Mouse (Mus musculus) neural tube, postnatal 0 days (tissue): ENCODE results near the gene Tm6sf1. TPM values are rescaled to one million over a fixed set of nuclear protein-coding genes. Genes with fewer than 3 reads are reported as not detected.

ENCODE experiments used
- polyA plus RNA-seq: library from polyadenylated mRNA; unstranded; fragments of >200 nt; fragmentation: Nextera tagmentation; extraction: Ambion mirVana; gene quantifications from 2 replicates; pipeline ENCODE4 v1.2.1, GENCODE M21; 2015

Tm6sf1 gene
- 12.1 and 16.3 TPM in 2 replicates for polyA plus RNA-seq

DNA sequence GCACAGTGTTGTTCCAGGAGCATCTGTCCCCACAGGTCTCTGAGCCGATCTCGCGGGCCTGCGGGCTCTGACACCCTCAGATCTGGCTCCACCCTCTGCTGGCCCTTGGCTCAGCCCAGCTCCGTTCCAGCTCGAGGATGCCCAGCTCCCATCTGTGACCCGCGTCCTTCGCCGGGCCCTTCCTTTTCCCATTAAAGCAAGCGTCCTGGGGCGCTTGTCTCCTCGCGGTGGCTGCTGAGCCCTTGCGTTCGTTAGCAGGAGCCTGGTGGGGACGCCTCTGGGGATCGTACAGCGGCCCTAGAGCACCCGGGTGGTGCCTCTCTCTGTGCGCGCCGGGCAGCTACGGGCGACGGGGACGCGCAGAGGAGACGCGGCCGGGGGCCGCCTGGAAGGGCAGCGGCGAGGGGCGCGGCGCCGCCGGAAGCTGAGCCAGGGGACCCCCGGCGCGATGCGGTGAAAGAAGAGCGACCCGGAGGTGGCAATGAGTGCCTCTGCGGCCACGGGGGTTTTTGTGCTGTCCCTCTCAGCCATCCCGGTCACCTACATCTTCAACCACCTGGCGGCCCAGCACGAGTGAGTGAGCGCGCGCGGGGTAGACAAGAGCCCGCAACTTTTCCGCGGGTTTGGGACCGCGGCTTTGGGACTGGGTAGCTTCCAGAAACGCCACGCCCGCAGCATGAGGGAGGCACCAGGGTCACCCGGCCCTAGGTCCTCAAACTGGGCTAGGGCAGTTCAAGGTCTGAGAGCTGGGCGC is at the start of gene Tm6sf1:
Gene Tm6sf1 (plus strand): TSS at position 34 of the 754 bp plus-strand sequence.

GRCm38 (mm10) chr7:81829379-81829894 is 29.4 kb upstream of the Tm6sf1 start, which contains the start of gene Btbd1:
Gene Btbd1 (minus strand): TSS chr7:81829431.

GRCm38 (mm10) chr7:81855694-81856093 is 3.1 kb upstream of the Tm6sf1 start, which contains the start of gene Gm10160:
Gene Gm10160 (minus strand): TSS chr7:81855794.

Other genes starting within 250 kb of the Tm6sf1 start
- gene Homer2, start 151.5 kb upstream of the Tm6sf1 start, polyA plus RNA-seq = 39.0 and 40.8 TPM in 2 replicates
- 141 and 147 TPM in 2 replicates for gene Ramac, start 96.1 kb upstream of the Tm6sf1 start, polyA plus RNA-seq
- 48.4 and 50.8 TPM in 2 replicates for gene 3110040N11Rik, start 69.5 kb upstream of the Tm6sf1 start, polyA plus RNA-seq
- 97.8 and 104 TPM in 2 replicates for gene Btbd1, start 29.6 kb upstream of the Tm6sf1 start, polyA plus RNA-seq
- gene Gm10160, start 3.2 kb upstream of the Tm6sf1 start, polyA plus RNA-seq = not detected in 2 replicates
- 57.3 and 61.2 TPM in 2 replicates for gene Hdgfl3, start 75.5 kb downstream of the Tm6sf1 start, polyA plus RNA-seq
- 0.18 TPM in 1 of 2 replicates, not detected in the other for gene Bnc1, start 133.3 kb downstream of the Tm6sf1 start, polyA plus RNA-seq